Mouse (Mus musculus) stomach, embryonic 16.5 days (tissue): ENCODE results near the gene Ice2. TPM values are rescaled to one million over a fixed set of nuclear protein-coding genes. Genes with fewer than 3 reads are reported as not detected.
A peak's percentile ranks its signal among the peaks of the same experiment; 100 is the strongest.

Experiments used
- ATAC-seq: fragments of 200-750 bp; cut with Nextera tagmentation; 2 replicates; pipeline ENCODE4 v1.8.0; 2017; ENCODE audit warnings: moderate number of reproducible peaks, moderate TSS enrichment; ENCODE audit not compliant: insufficient read depth, low FRiP score
- H3K27ac ChIP-seq: fragments of 300-500 bp; sonication (generic); 2 replicates; pipeline ENCODE4 v1.5.1; 2014; ENCODE audit warnings: low read length
- H3K27me3 ChIP-seq: fragments of 300-500 bp; sonication (generic); 2 replicates; pipeline ENCODE4 v1.6.1; 2014; ENCODE audit warnings: low read length, control low read depth, mixed read lengths; ENCODE audit not compliant: control insufficient read depth, insufficient read depth
- H3K36me3 ChIP-seq: fragments of 300-500 bp; sonication (generic); 2 replicates; pipeline ENCODE4 v1.6.1; 2014; ENCODE audit warnings: low read length; ENCODE audit not compliant: control insufficient read depth, insufficient read depth
- H3K4me1 ChIP-seq: fragments of 300-500 bp; sonication (generic); 2 replicates; pipeline ENCODE4 v1.6.1; 2014; ENCODE audit warnings: low read length, control low read depth, mixed read lengths; ENCODE audit not compliant: control insufficient read depth, insufficient read depth
- H3K4me2 ChIP-seq: fragments of 300-500 bp; sonication (generic); 2 replicates; pipeline ENCODE4 v1.6.1; 2014; ENCODE audit warnings: low read depth, low read length, mixed read lengths
- H3K4me3 ChIP-seq: fragments of 300-500 bp; sonication (generic); replicated peaks from 2 replicates; pipeline ENCODE4 v1.5.1; 2014; ENCODE audit warnings: mild to moderate bottlenecking, low read length
- H3K9ac ChIP-seq: fragments of 300-500 bp; sonication (generic); 2 replicates; pipeline ENCODE4 v1.6.1; 2014; ENCODE audit warnings: low read length
- H3K9me3 ChIP-seq: fragments of 300-500 bp; sonication (generic); replicated peaks from 2 replicates; pipeline ENCODE4 v1.6.1; 2016; ENCODE audit warnings: low read length, control low read depth; ENCODE audit not compliant: control insufficient read depth
- WGBS: fragments of 180-500 bp; shearing (Covaris S2); extraction: QIAGEN DNeasy Blood & Tissue Kit; methylation state at CpG from one replicate; pipeline ENCODE4 v1.1.7; 2014; 5-methylcytosine and 5-hydroxymethylcytosine counted together
- polyA plus RNA-seq: library from polyadenylated mRNA; unstranded; fragments of >200 nt; fragmentation: Nextera tagmentation; extraction: Ambion mirVana; gene quantifications from 2 replicates; pipeline ENCODE4 v1.2.1, GENCODE M21; 2015

Gene Ice2
- polyA plus RNA-seq, 1 experiment from 2014 or later = 16.8 TPM

DNA sequence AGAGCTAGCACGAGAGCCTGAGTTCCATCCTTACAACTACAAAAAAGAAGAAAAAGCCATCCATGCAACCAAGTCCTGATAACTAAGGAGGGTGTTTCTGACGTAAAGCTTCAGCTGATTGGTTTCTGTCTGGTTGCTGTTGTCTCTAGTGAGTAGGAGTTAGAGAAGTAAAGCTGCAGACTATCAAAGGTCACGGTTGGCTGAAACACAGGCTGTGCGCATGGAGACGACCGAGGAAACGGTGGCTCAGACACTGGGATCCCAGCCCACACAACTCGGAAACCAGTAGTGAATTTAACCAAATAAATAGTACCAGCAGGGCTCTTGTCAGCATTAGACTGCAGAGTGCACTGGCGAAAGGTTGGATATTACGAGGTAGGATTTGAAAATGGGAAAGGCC lies 37.5 kb downstream of the Ice2 start:
- Histone ChIP-seq H3K4me2 (no peak overlapping the region), H3K4me3 (no peak overlapping the region), H3K36me3 (no peaks in the 10 kb centered on the region), H3K27me3 (no peaks in the 10 kb centered on the region), H3K4me1 (peaks cover 9% of the 10 kb centered on the region), H3K9me3 (no peaks in the 10 kb centered on the region), H3K9ac (no peak overlapping the region), H3K27ac (no peak overlapping the region)
- WGBS = 84% methylated on average over 10 of the region's 10 CpGs
- ATAC-seq = no peak

DNA sequence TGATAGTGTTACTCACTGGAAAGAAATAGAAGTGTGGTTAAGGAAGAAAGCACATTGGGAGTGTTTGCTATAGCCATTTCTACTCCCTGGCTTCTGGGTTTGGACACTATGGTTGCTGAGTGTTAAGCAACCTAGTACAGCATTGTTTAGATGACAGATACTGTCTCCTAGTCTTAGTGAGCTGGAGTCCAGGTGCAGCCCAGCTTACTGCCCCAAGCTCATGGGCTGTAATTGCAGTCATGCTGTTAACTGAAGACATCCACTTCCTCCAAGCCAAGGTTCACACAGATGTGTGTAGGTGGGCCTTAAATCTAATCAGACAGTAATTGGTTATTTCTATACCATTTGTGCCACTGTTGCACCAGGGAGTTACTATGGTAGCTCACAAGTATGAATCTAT lies 38.0 kb downstream of the Ice2 start:
- no peaks in the 10 kb centered on the region for H3K27me3 ChIP-seq
- H3K4me1 ChIP-seq = peaks cover 12% of the 10 kb centered on the region
- H3K4me3 ChIP-seq = no peak overlapping the region
- no peaks in the 10 kb centered on the region for H3K9me3 ChIP-seq
- no peak overlapping the region for H3K27ac ChIP-seq
- no peak overlapping the region for H3K9ac ChIP-seq
- H3K4me2 ChIP-seq = no peak overlapping the region
- no peak for ATAC-seq
- no peaks in the 10 kb centered on the region for H3K36me3 ChIP-seq

DNA sequence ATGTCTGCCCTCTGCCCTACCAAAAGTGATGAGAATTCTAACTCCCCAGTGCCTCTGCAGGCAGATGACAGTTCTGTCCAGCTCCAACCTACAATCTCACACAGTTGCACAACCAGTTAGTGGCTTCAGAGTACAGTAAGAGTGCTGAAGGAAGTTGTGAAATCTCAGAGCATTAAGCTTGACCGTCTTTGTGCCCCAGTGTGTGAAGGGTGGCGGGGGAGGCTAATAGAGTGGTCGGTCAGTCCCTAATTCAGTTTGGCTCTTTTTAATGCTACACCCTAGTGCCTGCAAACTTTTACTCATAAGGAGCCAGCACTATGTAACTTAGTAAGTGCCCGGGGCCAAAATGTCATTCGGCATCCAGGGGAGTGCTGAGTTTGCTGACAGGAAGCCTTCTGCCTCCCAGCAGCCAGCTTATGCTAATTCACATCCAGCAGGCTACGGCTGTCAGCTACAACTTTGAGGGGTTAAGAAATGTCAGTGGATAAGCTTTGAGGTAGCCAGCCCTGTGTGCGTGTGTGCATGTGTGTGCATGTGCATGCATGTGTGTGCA lies 42.2 kb downstream of the Ice2 start:
- H3K4me1 ChIP-seq = peaks cover 21% of the 10 kb centered on the region
- no peaks in the 10 kb centered on the region for H3K9me3 ChIP-seq
- H3K36me3 ChIP-seq = no peaks in the 10 kb centered on the region
- H3K4me2 ChIP-seq = no peak overlapping the region
- H3K4me3 ChIP-seq = no peak overlapping the region
- H3K27me3 ChIP-seq = no peaks in the 10 kb centered on the region
- peak overlapping the region; percentile 18; the same call in 1 of the 2 replicates for H3K27ac ChIP-seq
- 30% methylated on average over 7 of the region's 7 CpGs for WGBS
- no peak for ATAC-seq
- H3K9ac ChIP-seq = no peak overlapping the region

DNA sequence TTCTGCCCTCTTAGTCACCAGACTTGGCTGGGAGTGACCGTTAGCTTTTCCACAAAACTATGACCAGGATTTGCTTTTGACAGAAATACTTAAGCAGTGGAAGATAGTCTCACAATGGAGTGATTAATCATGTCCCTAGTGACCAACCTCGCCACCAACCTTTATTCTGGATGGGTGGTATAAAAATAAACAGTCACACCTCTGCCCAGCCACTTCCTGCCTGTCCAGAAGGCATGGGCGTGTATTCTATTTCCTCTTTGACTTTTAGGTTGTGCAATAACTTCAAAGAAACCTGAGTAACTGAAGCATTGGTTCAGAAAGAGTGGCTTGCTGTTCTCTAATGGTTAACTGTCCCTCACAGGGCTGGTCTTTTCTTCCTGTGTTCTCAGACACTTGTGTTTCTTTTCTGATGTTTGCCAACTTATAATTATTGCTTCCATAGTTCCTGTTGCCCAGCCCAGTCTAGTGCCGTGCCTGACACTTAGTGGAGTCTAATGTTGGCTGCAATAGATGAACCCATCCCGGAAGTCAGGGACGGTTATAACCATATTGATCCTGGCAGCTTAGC lies 44.8 kb downstream of the Ice2 start:
- no peaks in the 10 kb centered on the region for H3K36me3 ChIP-seq
- H3K27ac ChIP-seq = peak overlapping the region; percentile 77
- no peak overlapping the region for H3K4me3 ChIP-seq
- peaks cover 21% of the 10 kb centered on the region for H3K4me1 ChIP-seq
- no peaks in the 10 kb centered on the region for H3K27me3 ChIP-seq
- whole genome bisulfite sequencing = 41% methylated on average over 6 of the region's 6 CpGs
- no peak overlapping the region for H3K9ac ChIP-seq
- H3K9me3 ChIP-seq = no peaks in the 10 kb centered on the region
- peak; percentile 77 for ATAC-seq
- H3K4me2 ChIP-seq = no peak overlapping the region

DNA sequence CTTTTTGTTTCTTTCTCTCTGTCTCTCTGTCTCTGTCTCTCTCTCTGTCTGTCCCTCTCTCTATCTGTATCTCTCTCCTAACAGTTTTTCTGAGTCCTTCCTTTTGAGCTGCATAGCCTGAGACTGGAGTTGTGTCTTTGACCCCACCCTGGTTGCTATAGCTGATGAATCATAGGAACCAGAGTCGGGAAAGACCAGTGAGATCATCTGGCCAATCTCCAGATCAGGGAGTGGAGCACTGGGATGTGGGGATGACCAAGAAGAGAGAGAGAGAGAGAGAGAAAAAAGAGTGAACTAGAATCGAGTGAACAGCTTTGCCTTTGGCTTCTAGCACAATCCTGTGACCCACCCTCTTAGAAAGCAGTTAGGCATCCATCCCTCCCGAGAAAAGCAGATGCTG lies 45.5 kb downstream of the Ice2 start:
- no peaks in the 10 kb centered on the region for H3K27me3 ChIP-seq
- WGBS = 21% methylated on average over 3 of the region's 3 CpGs
- no peak overlapping the region for H3K4me2 ChIP-seq
- ATAC-seq = peak; percentile 35; the same call in 1 of the 2 replicates
- no peak overlapping the region for H3K4me3 ChIP-seq
- peak overlapping the region; percentile 77 for H3K27ac ChIP-seq
- peak overlapping the region; percentile 9; the same call in 1 of the 2 replicates for H3K9ac ChIP-seq
- H3K36me3 ChIP-seq = no peaks in the 10 kb centered on the region
- H3K4me1 ChIP-seq = peaks cover 21% of the 10 kb centered on the region
- H3K9me3 ChIP-seq = no peaks in the 10 kb centered on the region

DNA sequence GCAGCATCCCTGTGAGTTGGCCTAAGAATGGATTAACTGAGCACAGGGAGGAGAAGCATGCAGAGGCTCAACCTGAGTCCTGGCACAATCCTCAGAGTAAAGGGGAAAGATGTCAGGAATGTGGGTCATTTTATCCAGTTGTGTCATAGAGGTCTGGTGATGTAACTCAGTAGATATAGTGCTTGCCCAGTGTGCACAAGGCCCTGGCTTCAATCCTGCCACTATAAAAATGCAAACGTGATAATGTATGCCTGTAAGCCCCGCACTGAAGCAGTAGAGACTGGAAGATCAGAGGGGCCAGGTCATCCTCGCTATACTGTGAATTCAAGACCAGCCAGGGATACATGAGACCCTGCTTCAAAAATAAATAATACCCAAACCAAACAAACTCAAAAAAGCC lies 51.1 kb downstream of the Ice2 start:
- Histone ChIP-seq H3K9ac (no peak overlapping the region), H3K4me1 (peaks cover 12% of the 10 kb centered on the region), H3K27me3 (no peaks in the 10 kb centered on the region), H3K27ac (no peak overlapping the region), H3K9me3 (no peaks in the 10 kb centered on the region), H3K4me2 (no peak overlapping the region), H3K36me3 (no peaks in the 10 kb centered on the region), H3K4me3 (no peak overlapping the region)
- 60% methylated on average over 3 of the region's 3 CpGs for WGBS
- no peak for ATAC-seq

DNA sequence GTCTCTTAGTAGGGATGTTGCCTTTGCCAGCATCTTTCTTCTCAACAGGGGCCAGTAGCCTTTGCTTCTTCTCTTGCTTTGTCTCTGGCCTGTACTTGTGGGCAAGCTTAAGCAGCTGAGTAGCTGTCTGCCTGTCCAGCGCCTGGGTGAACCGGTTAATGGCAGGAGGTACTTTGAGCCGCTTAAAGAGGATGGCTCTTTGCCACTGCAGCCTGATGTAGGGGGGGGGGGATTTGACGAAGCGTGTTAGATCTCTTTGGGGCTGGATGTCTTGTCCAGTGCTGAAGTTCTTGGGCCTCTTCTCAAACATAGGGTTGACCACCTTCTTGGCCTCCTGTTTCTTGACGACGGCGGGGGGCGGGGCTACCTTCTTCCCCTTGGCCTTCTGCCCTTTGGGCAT lies 52.9 kb downstream of the Ice2 start:
- WGBS = 84% methylated on average over 9 of the region's 9 CpGs

DNA sequence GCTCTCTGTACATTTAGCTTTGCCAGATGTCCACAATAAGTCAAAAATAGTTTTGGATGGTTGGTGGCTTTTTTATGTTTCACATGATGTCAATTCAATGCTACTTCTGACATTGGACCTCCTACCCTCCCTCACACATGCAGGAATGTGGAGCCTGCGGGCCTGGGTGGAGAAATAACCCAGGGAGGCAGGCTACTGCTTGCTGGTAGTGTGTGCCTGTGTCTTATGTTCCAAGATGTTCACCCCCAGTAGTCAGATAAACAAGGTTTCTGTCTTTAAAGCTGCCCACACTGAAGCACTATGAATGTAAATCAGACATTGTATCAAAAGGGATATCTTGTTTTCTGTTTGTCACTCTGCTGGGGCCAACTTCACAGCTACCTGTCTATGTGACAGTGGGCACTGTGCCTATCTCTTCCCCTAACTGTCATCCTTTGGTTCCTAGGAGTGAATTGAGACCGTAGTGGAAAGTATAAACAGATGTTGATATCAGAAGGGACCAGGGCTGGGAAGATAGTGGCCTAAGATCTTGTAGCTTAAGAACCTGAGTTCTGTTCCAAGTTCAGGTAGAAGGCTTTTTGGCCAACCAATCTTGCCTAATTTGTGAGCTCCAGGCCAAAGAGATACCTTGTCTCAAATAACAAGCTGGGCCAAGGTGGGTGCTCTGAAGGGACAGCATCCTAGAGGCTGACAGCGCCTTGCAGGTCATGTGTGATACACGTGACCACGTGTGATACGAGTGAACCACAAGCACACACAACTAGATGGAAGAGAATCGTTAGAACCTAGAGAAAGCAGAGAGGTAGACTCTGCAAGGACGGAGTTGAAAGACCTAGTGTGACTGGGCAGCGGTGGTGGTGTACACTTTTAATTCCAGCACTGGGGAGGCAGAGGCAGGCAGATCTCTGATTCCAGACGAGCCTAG lies 54.4 kb downstream of the Ice2 start:
- Histone ChIP-seq H3K27me3 (no peaks in the 10 kb centered on the region), H3K27ac (peak overlapping the region; percentile 96), H3K9ac (no peak overlapping the region), H3K36me3 (no peaks in the 10 kb centered on the region), H3K4me1 (peaks cover 34% of the 10 kb centered on the region), H3K9me3 (no peaks in the 10 kb centered on the region), H3K4me2 (no peak overlapping the region), H3K4me3 (no peak overlapping the region)
- ATAC-seq = no peak
- 89% methylated on average over 10 of the region's 10 CpGs for WGBS

More for the DNA sequence above, 52.9 kb downstream of the Ice2 start:
- peaks cover 19% of the 10 kb centered on the region; the same call in 1 of the 2 replicates for H3K4me1 ChIP-seq
- H3K4me3 ChIP-seq = no peak overlapping the region
- H3K9ac ChIP-seq = no peak overlapping the region
- H3K27ac ChIP-seq = no peak overlapping the region
- H3K36me3 ChIP-seq = no peaks in the 10 kb centered on the region
- no peaks in the 10 kb centered on the region for H3K9me3 ChIP-seq
- H3K27me3 ChIP-seq = no peaks in the 10 kb centered on the region
- no peak overlapping the region for H3K4me2 ChIP-seq
- ATAC-seq = no peak
